Mouse (Mus musculus) midbrain, postnatal 0 days (tissue): ENCODE measurements around the gene Evx1. TPM values are rescaled to one million over a fixed set of nuclear protein-coding genes. Genes with fewer than 3 reads are reported as not detected.

Experiments
- ATAC-seq: fragments of 200-750 bp; cut with Nextera tagmentation; 2 replicates; pipeline ENCODE4 v1.8.0; 2017; ENCODE audit warnings: moderate number of reproducible peaks, mild to moderate bottlenecking, moderate TSS enrichment, moderate library complexity; ENCODE audit not compliant: low FRiP score
- DNase-seq: peaks from one replicate; pipeline ENCODE4 v3.0.0-alpha.2; 2015; ENCODE audit warnings: low spot score
- H3K27ac ChIP-seq: fragments of 300-500 bp; sonication (generic); 2 replicates; pipeline ENCODE4 v1.5.1; 2014; ENCODE audit warnings: low read depth, mild to moderate bottlenecking, low read length, mixed read lengths
- H3K27me3 ChIP-seq: fragments of 300-500 bp; sonication (generic); 2 replicates; pipeline ENCODE4 v1.6.1; 2014; ENCODE audit warnings: low read length, control low read depth, mixed read lengths; ENCODE audit not compliant: insufficient read depth
- H3K36me3 ChIP-seq: fragments of 300-500 bp; sonication (generic); 2 replicates; pipeline ENCODE4 v1.6.1; 2014; ENCODE audit warnings: low read length, control low read depth, mixed read lengths; ENCODE audit not compliant: insufficient read depth
- H3K4me1 ChIP-seq: fragments of 300-500 bp; sonication (generic); 2 replicates; pipeline ENCODE4 v1.6.1; 2014; ENCODE audit warnings: mild to moderate bottlenecking, control low read depth, antibody characterized with exemption, low read length, mixed read lengths; ENCODE audit not compliant: insufficient read depth
- H3K4me2 ChIP-seq: fragments of 300-500 bp; sonication (generic); 2 replicates; pipeline ENCODE4 v1.6.1; 2014; ENCODE audit warnings: low read depth, mild to moderate bottlenecking, low read length, mixed read lengths; ENCODE audit not compliant: poor library complexity, severe bottlenecking
- H3K4me3 ChIP-seq: fragments of 300-500 bp; sonication (generic); 2 replicates; pipeline ENCODE4 v1.5.1; 2014; ENCODE audit warnings: low read depth, mild to moderate bottlenecking, low read length, moderate library complexity
- H3K9ac ChIP-seq: fragments of 300-500 bp; sonication (generic); replicated peaks from 2 replicates; pipeline ENCODE4 v1.6.1; 2014; ENCODE audit warnings: mild to moderate bottlenecking, low read length, moderate library complexity, mixed read lengths; ENCODE audit not compliant: poor library complexity, severe bottlenecking
- H3K9me3 ChIP-seq: fragments of 300-500 bp; sonication (generic); 2 replicates; pipeline ENCODE4 v1.6.1; 2016; ENCODE audit warnings: low read length, control low read depth
- CTCF ChIP-seq: IDR thresholded peaks from 2 replicates; pipeline ENCODE4 v1.5.1; 2016; ENCODE audit warnings: antibody characterized with exemption, mild to moderate bottlenecking
- WGBS: fragments of 180-500 bp; shearing (Covaris S2); extraction: QIAGEN DNeasy Blood & Tissue Kit; methylation state at CpG from one replicate; pipeline ENCODE4 v1.1.7; 2014; 5-methylcytosine and 5-hydroxymethylcytosine counted together
- polyA plus RNA-seq: library from polyadenylated mRNA; unstranded; fragments of >200 nt; fragmentation: Nextera tagmentation; extraction: Ambion mirVana; gene quantifications from 2 replicates; pipeline ENCODE4 v1.2.1, GENCODE M21; 2015
- total RNA-seq: library from RNA; depleted of rRNA; stranded (reverse); fragments of >200 nt; gene quantifications from 2 replicates; pipeline ENCODE4 v1.2.3, GENCODE M21; 2014; rRNA removed

The Evx1 gene
- total and polyA plus RNA-seq, 2 experiments from 2014 or later = 0.85 to 1.0 TPM

DNA sequence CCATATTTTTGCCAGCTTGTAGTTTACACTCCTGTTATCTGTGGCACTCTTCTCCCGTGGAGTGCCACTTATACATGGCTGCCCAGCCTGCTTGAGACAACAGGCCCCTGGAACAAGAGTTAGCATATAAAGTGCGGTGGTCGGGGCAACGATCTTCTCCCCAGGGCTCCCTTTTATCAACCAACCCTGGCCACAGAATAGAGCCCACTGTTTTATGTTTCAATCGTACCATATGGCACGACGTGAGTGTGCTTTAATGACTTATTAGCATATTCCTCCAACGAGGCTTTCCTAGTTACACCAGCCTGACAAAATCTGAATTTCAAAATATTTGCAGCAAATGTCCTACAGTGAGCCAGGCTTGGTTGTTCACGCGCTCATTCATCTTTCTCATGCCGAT is 53.2 kb downstream of the Evx1 start:
- 24% methylated on average over 11 of the region's 11 CpGs for WGBS
- H3K4me1 ChIP-seq = no peaks in the 10 kb centered on the region

DNA sequence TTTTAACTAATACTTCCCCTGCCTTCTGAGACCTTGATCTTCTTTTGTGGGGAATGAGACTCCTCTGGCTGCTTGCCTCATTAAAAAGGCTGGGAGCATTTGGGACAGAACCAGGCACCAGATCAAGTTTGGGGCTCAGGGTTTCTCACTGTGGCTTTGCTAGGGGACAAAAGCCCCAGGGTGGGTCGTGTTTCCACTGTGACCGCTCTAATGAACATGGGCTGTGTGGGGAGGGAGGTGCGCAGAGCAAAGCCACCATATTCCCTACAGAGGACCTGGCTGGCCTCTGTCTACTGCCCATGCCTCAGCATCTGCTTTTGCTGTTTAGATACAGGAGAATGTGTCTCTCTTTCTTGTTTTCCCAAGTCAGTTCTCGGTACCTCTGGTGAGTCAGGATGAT is 53.8 kb downstream of the Evx1 start:
- DNase-seq = no peak
- no peak overlapping the region for H3K27ac ChIP-seq

More for the DNA sequence above, 53.2 kb downstream of the Evx1 start:
- ATAC-seq (no peak), DNase-seq (peak; percentile 32)
- Histone ChIP-seq H3K9me3 (no peaks in the 10 kb centered on the region), H3K9ac (no peak overlapping the region), H3K27me3 (no peaks in the 10 kb centered on the region), H3K27ac (no peak overlapping the region), H3K36me3 (no peaks in the 10 kb centered on the region), H3K4me3 (no peak overlapping the region), H3K4me2 (no peak overlapping the region)
- TF ChIP-seq CTCF = no peak

More for the DNA sequence above, 53.8 kb downstream of the Evx1 start:
- Histone ChIP-seq H3K9ac (no peak overlapping the region), H3K36me3 (no peaks in the 10 kb centered on the region), H3K4me3 (no peak overlapping the region), H3K9me3 (no peaks in the 10 kb centered on the region), H3K4me2 (no peak overlapping the region), H3K4me1 (no peaks in the 10 kb centered on the region), H3K27me3 (no peaks in the 10 kb centered on the region)
- no peak for TF ChIP-seq CTCF
- 57% methylated on average over 4 of the region's 4 CpGs for WGBS
- ATAC-seq = no peak

Other genes starting within 250 kb of the Evx1 start
- 0.27 TPM in 1 of 2 replicates, not detected in the other for gene Hoxa1, start 155.2 kb upstream of the Evx1 start, total RNA-seq
- 0.16 TPM in 1 of 2 replicates, not detected in the other for gene Hoxa1, start 155.2 kb upstream of the Evx1 start, polyA plus RNA-seq
- gene Hoxa2, start 148.7 kb upstream of the Evx1 start, total RNA-seq = 1.6 and 3.0 TPM in 2 replicates
- gene Hoxa2, start 148.7 kb upstream of the Evx1 start, polyA plus RNA-seq = not detected in 2 replicates
- not detected in 2 replicates for gene 5730596B20Rik, start 136.0 kb upstream of the Evx1 start, total RNA-seq
- gene 5730596B20Rik, start 136.0 kb upstream of the Evx1 start, polyA plus RNA-seq = not detected in 2 replicates
- gene Hoxa4, start 121.7 kb upstream of the Evx1 start, total RNA-seq = 0.22 TPM in 1 of 2 replicates, not detected in the other
- gene Hoxa4, start 121.7 kb upstream of the Evx1 start, polyA plus RNA-seq = not detected in 2 replicates
- gene Hoxa5, start 108.9 kb upstream of the Evx1 start, total RNA-seq = 10.4 TPM in 1 of 2 replicates, not detected in the other
- gene Hoxa5, start 108.9 kb upstream of the Evx1 start, polyA plus RNA-seq = not detected in 2 replicates
- not detected in 2 replicates for gene Hoxa6, start 104.8 kb upstream of the Evx1 start, total RNA-seq
- gene Hoxa6, start 104.8 kb upstream of the Evx1 start, polyA plus RNA-seq = not detected in 2 replicates
- 1.6 TPM in 1 of 2 replicates, not detected in the other for gene Hoxa3, start 100.2 kb upstream of the Evx1 start, total RNA-seq
- gene Hoxa3, start 100.2 kb upstream of the Evx1 start, polyA plus RNA-seq = not detected in 2 replicates
- not detected in 2 replicates for gene Gm28308, start 100.2 kb upstream of the Evx1 start, total RNA-seq
- gene Gm28308, start 100.2 kb upstream of the Evx1 start, polyA plus RNA-seq = not detected in 2 replicates
- not detected in 2 replicates for gene Hoxa7, start 91.6 kb upstream of the Evx1 start, total RNA-seq
- not detected in 2 replicates for gene Hoxa7, start 91.6 kb upstream of the Evx1 start, polyA plus RNA-seq
- gene Hoxa9, start 82.4 kb upstream of the Evx1 start, total RNA-seq = not detected in 2 replicates
- gene Hoxa9, start 82.4 kb upstream of the Evx1 start, polyA plus RNA-seq = not detected in 2 replicates
- gene Hoxa10, start 72.6 kb upstream of the Evx1 start, total RNA-seq = not detected in 2 replicates
- gene Hoxa10, start 72.6 kb upstream of the Evx1 start, polyA plus RNA-seq = not detected in 2 replicates
- not detected in 2 replicates for gene Hoxa11, start 67.7 kb upstream of the Evx1 start, total RNA-seq
- not detected in 2 replicates for gene Hoxa11, start 67.7 kb upstream of the Evx1 start, polyA plus RNA-seq
- not detected in 2 replicates for gene Hoxa13, start 52.6 kb upstream of the Evx1 start, total RNA-seq
- gene Hoxa13, start 52.6 kb upstream of the Evx1 start, polyA plus RNA-seq = not detected in 2 replicates